Mouse (Mus musculus) megakaryocyte, adult 5-6 weeks (primary cell): ENCODE measurements around the gene Carns1. TPM values are rescaled to one million over a fixed set of nuclear protein-coding genes. Genes with fewer than 3 reads are reported as not detected.

ENCODE experiments used
- ATAC-seq: 2 replicates; pipeline ENCODE4 v1.8.0; 2016; ENCODE audit warnings: mild to moderate bottlenecking, inconsistent platforms; ENCODE audit not compliant: poor library complexity, severe bottlenecking
- total RNA-seq, 2 experiments: library from RNA; stranded (forward) in 1 of 2; stranded (reverse) in 1 of 2; fragments of 153-499, 151-499 nt in 1 of 2; fragments of 221-1000, 200-1000 nt in 1 of 2; gene quantifications; 2 replicates each; pipeline versions ENCODE4 v1.2.3 to v1.2.4; 2015 to 2017

The Carns1 gene
- total RNA-seq, 2 experiments from 2014 or later = 1.3 to 4.7 TPM

DNA sequence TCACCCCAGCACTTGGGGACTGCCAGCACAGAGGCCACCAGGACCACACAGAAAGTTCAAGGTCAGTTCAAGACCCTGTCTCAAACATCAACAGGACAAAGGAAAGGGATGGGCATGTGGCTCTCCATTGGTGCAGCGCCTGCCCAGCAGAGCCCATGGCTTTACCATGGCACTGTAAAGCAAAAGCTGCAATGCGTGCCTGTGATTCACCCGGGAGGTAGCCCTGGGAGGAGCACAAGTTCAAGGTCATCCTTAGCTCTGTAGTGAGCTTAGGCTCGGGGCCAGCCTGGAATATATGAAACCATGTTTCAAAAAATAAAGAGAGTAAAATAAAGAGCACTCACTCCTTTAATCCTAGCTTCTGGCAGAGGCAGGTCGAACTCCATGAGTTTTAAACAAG is 23.4 kb downstream of the Carns1 start:
- no peak for ATAC-seq

GRCm38 (mm10) chr19:4151488-4151860 is 23.8 kb downstream of the Carns1 start:
- no peak for ATAC-seq

DNA sequence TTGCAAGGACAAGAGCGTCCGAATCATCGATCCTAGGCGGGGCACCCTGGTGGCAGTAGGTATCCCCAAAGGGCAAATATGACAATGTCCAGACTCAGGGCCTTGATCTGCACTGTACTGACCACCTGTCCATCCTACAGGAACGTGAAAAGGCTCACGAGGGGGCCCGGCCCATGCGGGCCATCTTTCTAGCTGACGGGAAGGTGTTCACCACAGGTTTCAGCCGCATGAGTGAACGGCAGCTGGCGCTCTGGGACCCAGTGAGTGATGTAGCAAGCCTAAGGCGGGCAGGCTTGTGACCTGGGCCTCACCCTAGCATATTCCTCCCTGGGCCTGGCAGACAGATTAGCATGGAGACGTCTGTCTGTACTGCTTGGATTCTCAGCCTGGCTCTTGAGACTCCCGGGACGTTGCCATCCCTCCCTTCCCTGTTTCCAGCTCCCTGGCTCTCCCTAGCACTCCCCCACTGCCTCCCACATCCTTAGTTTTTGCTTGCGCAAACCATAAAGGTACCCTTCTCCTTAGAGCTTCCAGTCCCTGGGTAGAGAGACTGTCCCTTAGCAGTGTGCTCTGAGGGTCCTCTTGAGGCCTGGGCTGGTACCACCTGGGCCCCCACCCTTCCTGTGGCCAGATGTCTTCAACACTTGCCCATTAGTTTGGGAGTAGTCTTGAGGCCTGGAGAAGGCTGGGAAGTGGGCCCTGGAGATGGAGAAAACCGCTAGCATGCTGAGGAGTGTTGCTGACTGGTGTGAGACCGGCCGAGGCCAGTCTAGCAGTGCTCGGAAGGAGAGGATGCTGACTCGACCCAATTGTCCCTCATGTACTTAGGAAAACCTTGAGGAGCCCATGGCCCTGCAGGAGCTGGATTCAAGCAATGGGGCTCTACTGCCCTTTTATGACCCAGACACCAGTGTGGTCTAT is 24.5 kb downstream of the Carns1 start:
- no peak for ATAC-seq

DNA sequence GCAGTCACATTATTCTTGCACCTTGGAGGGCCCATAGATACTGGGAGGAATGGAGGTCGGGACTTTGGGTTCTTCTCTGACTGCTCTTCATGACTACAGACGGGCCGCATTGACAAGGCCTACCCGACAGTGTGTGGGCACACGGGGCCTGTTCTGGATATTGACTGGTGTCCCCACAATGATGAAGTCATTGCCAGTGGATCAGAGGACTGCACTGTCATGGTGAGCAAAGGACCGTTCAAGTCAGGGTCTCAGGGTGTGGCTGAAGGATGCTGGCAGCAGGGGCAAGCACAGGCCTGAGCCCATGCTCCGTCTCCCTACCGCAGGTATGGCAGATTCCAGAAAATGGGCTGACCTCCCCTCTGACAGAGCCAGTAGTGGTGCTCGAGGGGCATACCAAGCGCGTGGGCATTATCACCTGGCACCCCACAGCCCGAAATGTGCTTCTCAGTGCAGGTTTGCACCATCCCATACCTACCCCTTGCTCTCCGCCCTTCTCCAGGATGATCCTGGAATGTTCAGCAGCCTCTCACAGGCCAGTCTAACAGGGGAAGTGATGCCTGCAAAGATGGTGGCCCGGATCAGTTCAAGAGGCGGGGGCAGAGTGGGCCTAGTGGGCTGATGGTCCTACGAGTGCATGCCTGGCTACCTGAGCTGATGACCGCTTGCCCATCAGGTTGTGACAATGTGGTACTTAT is 25.4 kb downstream of the Carns1 start:
- no peak for ATAC-seq

DNA sequence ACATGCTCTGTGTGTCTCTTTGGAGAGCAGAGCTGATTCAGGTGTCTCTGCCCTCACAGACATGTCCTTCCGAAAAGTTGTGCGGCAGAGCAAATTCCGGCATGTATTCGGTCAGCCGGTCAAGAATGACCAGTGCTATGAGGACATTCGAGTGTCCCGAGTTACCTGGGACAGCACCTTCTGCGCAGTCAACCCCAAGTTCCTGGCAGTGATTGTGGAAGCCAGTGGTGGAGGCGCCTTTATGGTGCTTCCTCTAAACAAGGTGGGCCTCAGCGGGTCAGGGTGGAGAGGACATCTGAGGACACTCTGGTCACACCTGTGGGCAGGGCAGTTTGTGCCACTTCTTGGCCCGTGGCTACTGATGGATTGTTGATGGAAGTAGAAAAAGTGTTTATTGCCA is 26.0 kb downstream of the Carns1 start:
- no peak for ATAC-seq

GRCm38 (mm10) chr19:4148819-4149218 is 26.5 kb downstream of the Carns1 start:
- ATAC-seq = no peak

DNA sequence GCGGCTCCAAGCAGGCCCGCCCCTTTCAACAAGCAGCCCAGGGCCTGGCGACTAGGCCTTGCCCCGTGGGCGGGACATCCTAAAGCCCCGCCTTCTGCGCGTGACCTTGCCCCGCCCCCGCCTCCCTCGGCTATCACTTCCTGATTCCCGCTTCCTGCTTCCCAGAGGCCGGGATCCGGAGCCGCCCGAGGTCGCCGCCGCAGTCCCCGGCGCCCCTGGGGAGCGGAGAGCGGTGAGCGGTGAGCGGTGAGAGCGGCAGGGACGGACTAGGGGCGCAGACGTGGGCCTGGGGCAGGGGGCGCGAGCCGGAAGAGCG is 26.8 kb downstream of the Carns1 start, which contains the start of gene Coro1b:
TSS of gene Coro1b (plus strand) at position 129 of the 316 bp plus-strand sequence.
- peak; percentile 92 for ATAC-seq

GRCm38 (mm10) chr19:4147782-4148490 is 27.3 kb downstream of the Carns1 start:
- no peak for ATAC-seq

- peak; percentile 20; the same call in 1 of the 2 replicates for ATAC-seq
These were observed 28.3 kb downstream of the Carns1 start for GRCm38 (mm10) chr19:4147022-4147405.

GRCm38 (mm10) chr19:4146366-4147021 is 28.8 kb downstream of the Carns1 start:
- no peak for ATAC-seq

DNA sequence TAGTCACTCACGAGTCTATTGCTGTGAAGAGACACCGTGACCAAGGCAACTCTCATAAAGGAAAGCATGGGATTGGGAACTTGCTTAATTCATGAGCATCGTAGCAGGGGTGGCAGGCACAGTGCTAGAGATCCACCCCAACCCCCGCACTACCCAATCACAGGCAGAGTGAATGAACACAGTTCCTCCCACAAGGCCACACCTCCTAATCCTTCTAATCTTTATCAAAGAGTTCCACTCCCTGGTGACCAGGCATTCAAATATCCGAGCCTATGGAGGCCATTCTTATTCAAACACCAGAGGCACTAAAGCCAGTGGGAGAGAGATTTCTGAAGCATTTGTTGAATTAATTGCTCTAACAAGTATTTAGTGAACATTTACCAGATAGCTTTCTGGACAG is 29.3 kb downstream of the Carns1 start:
- no peak for ATAC-seq

DNA sequence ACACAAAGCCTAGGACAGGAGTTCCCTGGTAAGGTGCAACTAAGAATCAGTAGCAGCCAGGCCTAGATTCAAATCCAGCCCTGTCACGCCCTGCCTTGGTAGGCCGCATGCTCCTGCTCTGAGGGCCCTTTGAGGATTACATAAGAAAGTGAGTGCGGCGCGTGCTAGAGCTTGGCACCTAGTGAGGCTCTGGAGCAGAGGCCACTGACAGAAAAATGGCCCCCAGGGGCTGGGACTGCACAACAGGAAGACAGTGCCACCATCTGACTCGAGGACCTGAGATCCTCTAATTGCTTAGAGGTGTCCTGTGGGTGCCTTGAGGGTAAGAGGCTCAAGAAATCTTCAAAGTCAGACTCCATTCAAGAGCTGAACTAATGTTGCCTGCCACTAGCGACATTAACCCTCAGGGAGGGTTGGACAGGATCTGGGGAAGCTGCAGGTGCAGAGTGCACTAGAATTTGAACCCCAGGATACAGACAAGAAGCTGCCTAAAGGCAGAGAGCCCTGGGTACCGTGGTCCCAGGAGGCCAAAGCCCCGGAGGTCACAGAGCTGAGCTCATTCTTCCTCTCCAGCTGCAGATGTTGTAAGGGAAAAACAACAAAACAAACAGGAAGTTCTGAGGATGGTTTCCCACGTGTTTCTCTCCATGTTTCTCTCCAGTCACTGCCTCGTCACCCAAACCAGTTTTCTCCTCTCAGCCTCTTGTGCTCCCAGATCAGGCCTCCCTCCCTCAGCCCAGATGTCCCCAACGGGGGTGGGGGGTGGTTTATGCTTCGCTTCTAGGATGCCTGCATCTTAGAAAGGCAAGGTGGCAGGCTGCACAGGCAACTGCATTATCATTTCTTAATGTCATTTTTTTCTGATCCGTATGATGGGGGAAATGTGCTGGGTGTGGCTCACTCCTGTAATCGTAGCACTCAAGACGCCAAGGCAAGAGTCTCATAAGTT is 30.5 kb downstream of the Carns1 start:
- no peak for ATAC-seq

DNA sequence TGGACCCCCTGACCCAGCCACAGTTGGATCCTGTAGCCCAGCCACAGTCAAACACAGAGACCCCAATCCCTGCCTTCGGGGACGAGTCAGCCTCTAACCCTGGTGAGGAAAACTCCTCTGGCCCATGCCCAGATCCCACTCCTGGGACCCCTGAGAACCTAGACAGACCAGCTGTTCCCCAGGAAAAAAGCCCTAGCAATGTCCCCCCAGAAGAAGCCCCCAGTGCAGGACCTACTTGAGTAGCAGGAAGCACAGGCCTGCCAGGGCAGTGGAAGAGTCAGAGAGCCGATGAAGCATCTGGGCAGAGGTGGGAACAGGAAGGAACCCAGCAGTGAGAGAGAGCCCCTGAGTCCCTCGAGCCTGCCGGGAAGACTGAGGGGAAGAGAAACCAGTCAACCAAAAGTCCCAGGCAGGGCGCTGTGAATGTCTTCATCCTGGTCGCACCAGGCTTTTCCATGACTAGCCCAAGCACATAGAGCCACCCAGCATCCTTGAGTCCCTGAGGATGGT is 31.5 kb downstream of the Carns1 start, which contains the start of gene Cabp4:
TSS of gene Cabp4 (minus strand) at position 275 of the 510 bp plus-strand sequence.
- no peak for ATAC-seq

DNA sequence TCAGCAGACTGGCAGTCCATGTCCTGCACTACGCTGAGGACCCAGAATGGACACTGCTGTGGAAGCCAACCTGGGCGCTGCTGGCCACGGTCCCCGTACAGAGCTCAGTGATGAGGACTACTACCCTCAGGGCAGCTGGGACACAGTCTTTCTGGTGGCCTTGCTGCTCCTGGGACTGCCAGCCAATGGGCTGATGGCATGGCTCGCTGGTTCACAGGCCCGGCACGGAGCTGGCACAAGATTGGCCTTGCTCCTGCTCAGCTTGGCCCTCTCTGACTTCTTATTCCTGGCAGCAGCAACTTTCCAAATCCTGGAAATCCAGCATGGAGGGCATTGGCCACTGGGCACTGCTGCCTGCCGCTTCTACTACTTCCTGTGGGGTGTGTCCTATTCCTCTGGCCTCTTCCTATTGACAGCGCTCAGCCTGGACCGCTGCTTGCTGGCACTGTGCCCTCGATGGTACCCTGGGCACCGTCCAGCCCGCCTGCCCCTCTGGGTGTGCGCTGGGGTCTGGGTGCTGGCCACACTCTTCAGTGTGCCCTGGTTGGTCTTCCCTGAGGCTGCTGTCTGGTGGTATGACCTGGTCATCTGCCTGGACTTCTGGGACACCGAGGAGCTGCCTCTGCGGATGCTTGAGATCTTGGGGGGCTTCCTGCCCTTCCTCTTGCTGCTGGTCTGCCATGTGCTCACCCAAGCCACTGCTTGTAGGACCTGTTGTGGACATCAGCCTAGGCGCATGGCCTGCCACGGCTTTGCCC is 32.7 kb downstream of the Carns1 start:
- ATAC-seq = no peak

GRCm38 (mm10) chr19:4140147-4140546 is 35.1 kb downstream of the Carns1 start:
- ATAC-seq = no peak

- ATAC-seq = no peak
These were observed 35.8 kb downstream of the Carns1 start, which contains the start of gene Gpr152 for GRCm38 (mm10) chr19:4139446-4139845. Gpr152 (plus strand) TSS chr19:4139787.

DNA sequence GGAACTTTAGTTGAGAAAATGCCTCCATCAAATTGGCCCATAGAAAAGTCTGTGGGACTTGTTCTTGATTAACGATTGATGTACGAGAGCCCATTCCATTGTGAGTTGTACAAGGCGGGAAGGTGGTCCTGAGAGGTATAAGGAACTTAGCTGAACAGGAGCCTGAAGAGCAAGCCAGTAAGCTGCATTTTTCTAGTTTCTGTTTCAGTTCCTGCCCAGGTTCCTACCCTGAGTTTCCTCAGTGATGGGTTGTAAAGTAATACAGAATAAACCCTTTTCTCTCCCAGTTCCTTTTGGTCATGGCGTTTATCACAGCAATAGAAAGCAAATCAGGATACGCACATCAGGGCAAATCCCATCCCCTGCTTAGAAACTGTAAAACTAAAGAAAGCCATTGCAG is 37.4 kb downstream of the Carns1 start:
- 0 out of 2 replicates have a peak, but pooled peaks have one; percentile 27 for ATAC-seq

DNA sequence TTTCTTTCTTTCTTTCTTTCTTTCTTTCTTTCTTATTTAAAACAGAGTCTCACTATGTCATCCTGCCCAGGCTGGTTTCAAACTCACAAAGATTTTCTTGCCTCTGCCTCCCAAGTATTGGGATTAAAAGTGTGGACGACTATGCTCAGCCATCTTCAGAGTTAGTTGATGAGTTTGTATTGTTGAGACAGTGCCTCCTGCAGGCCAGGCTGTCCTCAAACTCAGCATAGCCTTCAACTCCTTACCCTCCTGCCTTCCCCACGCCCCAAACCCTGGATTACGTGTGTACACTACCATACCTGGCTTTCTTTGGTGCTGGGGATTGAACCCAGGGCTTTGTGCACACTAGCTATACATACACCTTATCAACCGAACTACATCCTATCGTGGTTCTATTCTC is 38.8 kb downstream of the Carns1 start:
- ATAC-seq = no peak

DNA sequence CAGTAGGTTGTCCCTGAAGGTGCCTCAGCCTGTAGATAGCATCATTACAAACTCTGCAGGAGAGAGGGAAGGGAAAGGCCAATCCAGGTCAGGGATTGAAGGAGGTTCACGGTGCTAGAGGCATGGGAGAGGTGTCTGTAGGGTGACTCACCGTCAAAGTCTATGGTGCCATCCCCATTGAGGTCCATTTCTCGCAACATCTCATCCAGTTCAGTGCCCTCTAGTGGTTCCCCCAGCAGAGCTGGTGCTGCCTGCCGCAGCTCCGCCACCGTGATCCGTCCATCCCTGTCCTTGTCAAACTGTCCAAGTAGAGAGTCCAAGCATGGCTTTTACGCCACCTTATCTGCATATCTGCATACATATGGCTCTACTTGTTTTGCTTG is 39.3 kb downstream of the Carns1 start:
- peak; percentile 94 for ATAC-seq
